Mouse (Mus musculus) limb, embryonic 10.5 days (tissue): ENCODE results near the gene Olfr566. TPM values are rescaled to one million over a fixed set of nuclear protein-coding genes. Genes with fewer than 3 reads are reported as not detected.

Experiments used
- DNase-seq: peaks from one replicate; pipeline ENCODE4 v3.0.0-alpha.2; 2017; ENCODE audit warnings: low spot score
- H3K27ac ChIP-seq: fragments of 300-500 bp; sonication (generic); 2 replicates; pipeline ENCODE4 v1.5.1; 2016; ENCODE audit warnings: mild to moderate bottlenecking
- H3K27me3 ChIP-seq: fragments of 300-500 bp; sonication (generic); 2 replicates; pipeline ENCODE4 v1.6.1; 2016; ENCODE audit warnings: low read depth, mild to moderate bottlenecking; ENCODE audit not compliant: poor library complexity, severe bottlenecking
- H3K36me3 ChIP-seq: fragments of 300-500 bp; sonication (generic); 2 replicates; pipeline ENCODE4 v1.6.1; 2016; ENCODE audit warnings: mild to moderate bottlenecking, moderate library complexity
- H3K4me1 ChIP-seq: fragments of 300-500 bp; sonication (generic); 2 replicates; pipeline ENCODE4 v1.6.1; 2016
- H3K4me3 ChIP-seq: fragments of 300-500 bp; sonication (generic); 2 replicates; pipeline ENCODE4 v1.5.1; 2016; ENCODE audit warnings: mild to moderate bottlenecking, moderate library complexity
- H3K9me3 ChIP-seq: fragments of 300-500 bp; sonication (generic); replicated peaks from 2 replicates; pipeline ENCODE4 v1.6.1; 2016; ENCODE audit warnings: mild to moderate bottlenecking
- WGBS: fragments of 180-500 bp; shearing (Covaris S2); methylation state at CpG from one replicate; pipeline ENCODE4 v1.1.7; 2016; 5-methylcytosine and 5-hydroxymethylcytosine counted together
- polyA plus RNA-seq: library from polyadenylated mRNA; unstranded; fragments of >200 nt; fragmentation: Nextera tagmentation; extraction: Ambion mirVana; gene quantifications from 2 replicates; pipeline ENCODE4 v1.2.1, GENCODE M21; 2016

The Olfr566 gene
- polyA plus RNA-seq: not detected in 2 replicates

DNA sequence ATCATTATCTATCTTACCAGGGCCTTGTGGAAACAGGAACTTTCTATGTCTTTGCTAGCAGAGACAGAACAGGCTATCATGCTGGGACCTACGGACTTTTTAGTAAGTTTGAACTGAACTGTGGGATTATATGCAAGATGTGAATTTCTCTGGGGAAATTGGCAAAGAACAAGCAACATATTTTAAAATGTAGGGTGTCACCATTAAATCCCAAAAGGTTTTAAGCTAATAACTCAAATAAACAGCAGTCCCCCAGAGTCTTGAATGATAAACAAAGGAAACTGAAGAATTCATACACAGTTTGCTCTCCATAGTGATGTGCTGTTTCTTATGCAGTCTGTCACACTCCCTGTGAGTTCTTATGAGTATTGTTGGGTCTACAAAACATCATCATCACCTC is at the start of gene Olfr566:
Olfr566 (minus strand) TSS at position 101 of the 400 bp plus-strand sequence.
- WGBS: 92% methylated on average over 1 of the region's 1 CpGs
- H3K9me3 ChIP-seq: no peaks in the 10 kb centered on the region
- DNase-seq: no peak
- H3K4me1 ChIP-seq: no peaks in the 10 kb centered on the region
- H3K27me3 ChIP-seq: no peaks in the 10 kb centered on the region
- H3K4me3 ChIP-seq: no peak within 1 kb of the TSS
- no peak within 1 kb of the TSS for H3K27ac ChIP-seq
- H3K36me3 ChIP-seq: no peaks in the 10 kb centered on the region

DNA sequence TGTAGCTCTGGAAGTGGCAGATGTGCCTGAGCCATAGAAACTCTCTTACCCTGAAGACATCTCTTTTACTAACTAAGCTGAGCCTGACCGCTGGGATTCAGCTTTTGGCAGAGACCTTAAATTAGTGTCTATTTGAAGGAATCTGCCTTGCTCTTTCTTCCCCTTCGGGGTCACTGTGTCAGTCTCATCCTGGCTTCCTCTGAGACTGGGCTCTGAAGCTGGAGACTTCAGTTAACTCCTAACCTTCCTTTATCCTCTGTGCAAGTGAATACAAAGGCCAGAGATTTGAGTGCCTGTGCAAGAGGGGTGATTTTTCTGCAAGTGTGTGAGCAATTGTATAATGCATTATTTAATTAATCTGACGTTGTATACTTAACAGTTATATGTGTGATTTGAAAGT is 32.2 kb upstream of the Olfr566 start, which contains the start of gene Olfr569:
Olfr569 (minus strand) TSS at position 101 of the 400 bp plus-strand sequence.
- Histone ChIP-seq H3K36me3 (no peaks in the 10 kb centered on the region), H3K4me1 (no peaks in the 10 kb centered on the region), H3K9me3 (no peaks in the 10 kb centered on the region), H3K27me3 (no peaks in the 10 kb centered on the region), H3K4me3 (no peak within 1 kb of the TSS), H3K27ac (no peak within 1 kb of the TSS)
- no peak for DNase-seq
- WGBS: 69% methylated on average over 3 of the region's 3 CpGs

DNA sequence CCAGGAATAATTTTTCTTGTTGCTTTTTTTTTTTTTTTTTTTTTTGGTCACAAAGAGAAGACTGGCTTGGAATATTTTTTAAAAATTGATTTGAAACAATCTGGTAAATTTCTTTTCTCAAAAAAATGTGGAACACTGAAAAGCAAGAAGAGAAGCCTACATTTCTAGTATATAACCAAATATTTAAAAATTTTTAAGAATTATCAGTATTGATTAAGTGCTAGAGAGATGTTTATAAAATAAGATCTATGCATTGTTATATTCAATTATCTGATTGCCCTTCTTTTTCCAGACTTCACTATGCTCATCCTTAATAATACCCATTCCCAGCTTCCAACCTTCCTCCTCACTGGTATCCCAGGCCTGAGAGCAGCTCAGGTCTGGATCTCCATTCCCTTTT is 18.3 kb upstream of the Olfr566 start, which contains the start of gene Olfr568:
Olfr568 (plus strand) TSS at position 301 of the 400 bp plus-strand sequence.
- Histone ChIP-seq H3K27ac (no peak within 1 kb of the TSS), H3K4me3 (no peak within 1 kb of the TSS), H3K27me3 (no peaks in the 10 kb centered on the region), H3K9me3 (no peaks in the 10 kb centered on the region), H3K36me3 (no peaks in the 10 kb centered on the region), H3K4me1 (no peaks in the 10 kb centered on the region)
- no peak for DNase-seq

DNA sequence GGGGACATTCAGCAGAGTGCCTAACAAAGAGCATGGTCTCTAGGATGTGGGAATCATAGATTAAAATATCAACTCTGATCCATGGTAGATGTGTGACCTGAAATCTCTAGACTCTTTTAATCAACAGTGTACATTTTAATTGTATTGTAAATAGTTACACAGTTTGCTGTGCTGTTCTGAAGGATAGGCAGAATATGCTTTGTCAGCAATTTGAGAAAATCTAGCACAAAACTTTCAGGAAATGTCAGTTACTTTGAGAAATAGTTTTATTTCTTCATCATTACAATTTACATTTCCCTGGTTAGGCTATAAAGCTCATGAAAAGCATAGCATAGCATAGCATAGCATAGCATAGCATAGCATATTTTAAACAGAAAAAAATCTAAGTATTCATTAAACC is 2.8 kb downstream of the Olfr566 start:
- no peak overlapping the region for H3K4me3 ChIP-seq
- H3K27me3 ChIP-seq: no peaks in the 10 kb centered on the region
- no peaks in the 10 kb centered on the region for H3K36me3 ChIP-seq
- H3K9me3 ChIP-seq: no peaks in the 10 kb centered on the region
- H3K4me1 ChIP-seq: no peaks in the 10 kb centered on the region
- no peak overlapping the region for H3K27ac ChIP-seq
- DNase-seq: no peak

Other genes with a start within 250 kb of the Olfr566 start
- gene Olfr553, start 240.5 kb downstream of the Olfr566 start, polyA plus RNA-seq: not detected in 2 replicates
- gene Olfr554, start 220.3 kb downstream of the Olfr566 start, polyA plus RNA-seq: not detected in 2 replicates
- gene Olfr555, start 199.9 kb downstream of the Olfr566 start, polyA plus RNA-seq: not detected in 2 replicates
- not detected in 2 replicates for gene Olfr556, start 193.9 kb downstream of the Olfr566 start, polyA plus RNA-seq
- gene Trim68, start 171.4 kb downstream of the Olfr566 start, polyA plus RNA-seq: 7.8 and 13.0 TPM in 2 replicates
- not detected in 2 replicates for gene Olfr557, start 162.9 kb downstream of the Olfr566 start, polyA plus RNA-seq
- not detected in 2 replicates for gene Olfr558, start 156.6 kb downstream of the Olfr566 start, polyA plus RNA-seq
- not detected in 2 replicates for gene Olfr33, start 139.7 kb downstream of the Olfr566 start, polyA plus RNA-seq
- not detected in 2 replicates for gene Olfr559, start 131.3 kb downstream of the Olfr566 start, polyA plus RNA-seq
- gene Olfr560, start 99.4 kb downstream of the Olfr566 start, polyA plus RNA-seq: not detected in 2 replicates
- gene Olfr78, start 99.3 kb downstream of the Olfr566 start, polyA plus RNA-seq: not detected in 2 replicates
- not detected in 2 replicates for gene Olfr561, start 87.5 kb downstream of the Olfr566 start, polyA plus RNA-seq
- not detected in 2 replicates for gene Olfr564, start 55.3 kb downstream of the Olfr566 start, polyA plus RNA-seq
- not detected in 2 replicates for gene Olfr568, start 18.4 kb upstream of the Olfr566 start, polyA plus RNA-seq
- gene Olfr569, start 32.1 kb upstream of the Olfr566 start, polyA plus RNA-seq: not detected in 2 replicates
- not detected in 2 replicates for gene Olfr570, start 35.8 kb upstream of the Olfr566 start, polyA plus RNA-seq
- gene Olfr571, start 58.8 kb upstream of the Olfr566 start, polyA plus RNA-seq: not detected in 2 replicates
- gene Olfr572, start 65.6 kb upstream of the Olfr566 start, polyA plus RNA-seq: not detected in 2 replicates
- gene Olfr573-ps1, start 83.8 kb upstream of the Olfr566 start, polyA plus RNA-seq: not detected in 2 replicates
- gene Olfr574, start 89.7 kb upstream of the Olfr566 start, polyA plus RNA-seq: not detected in 2 replicates
- gene Olfr575, start 100.0 kb upstream of the Olfr566 start, polyA plus RNA-seq: not detected in 2 replicates
- not detected in 2 replicates for gene Olfr576, start 103.9 kb upstream of the Olfr566 start, polyA plus RNA-seq
- gene Olfr577, start 117.2 kb upstream of the Olfr566 start, polyA plus RNA-seq: not detected in 2 replicates
- gene Olfr578, start 130.6 kb upstream of the Olfr566 start, polyA plus RNA-seq: not detected in 2 replicates
- not detected in 2 replicates for gene Olfr582, start 179.3 kb upstream of the Olfr566 start, polyA plus RNA-seq
- gene Olfr583, start 192.5 kb upstream of the Olfr566 start, polyA plus RNA-seq: not detected in 2 replicates
- not detected in 2 replicates for gene Olfr584, start 223.1 kb upstream of the Olfr566 start, polyA plus RNA-seq
- gene Olfr585, start 239.0 kb upstream of the Olfr566 start, polyA plus RNA-seq: not detected in 2 replicates